Mouse (Mus musculus) heart, postnatal 0 days (tissue): ENCODE data around the gene Nfia. TPM values are rescaled to one million over a fixed set of nuclear protein-coding genes. Genes with fewer than 3 reads are reported as not detected.

Experiments used
- ATAC-seq: fragments of 200-750 bp; cut with Nextera tagmentation; 2 replicates; pipeline ENCODE4 v1.8.0; 2017; ENCODE audit warnings: low read depth, moderate number of reproducible peaks, moderate library complexity; ENCODE audit not compliant: insufficient read depth
- DNase-seq: peaks from one replicate; pipeline ENCODE4 v3.0.0-alpha.2; 2016; ENCODE audit warnings: low spot score
- H3K27ac ChIP-seq: fragments of 300-500 bp; sonication (generic); 2 replicates; pipeline ENCODE4 v1.5.1; 2014; ENCODE audit warnings: low read depth, mild to moderate bottlenecking
- H3K27me3 ChIP-seq: fragments of 300-500 bp; sonication (generic); 2 replicates; pipeline ENCODE4 v1.6.1; 2014; ENCODE audit warnings: low read length, mixed read lengths; ENCODE audit not compliant: control insufficient read depth, insufficient read depth
- H3K36me3 ChIP-seq: fragments of 300-500 bp; sonication (generic); replicated peaks from 2 replicates; pipeline ENCODE4 v1.6.1; 2014; ENCODE audit warnings: low read length, mixed read lengths; ENCODE audit not compliant: control insufficient read depth, insufficient read depth
- H3K4me1 ChIP-seq: fragments of 300-500 bp; sonication (generic); 2 replicates; pipeline ENCODE4 v1.6.1; 2014; ENCODE audit warnings: antibody characterized with exemption; ENCODE audit not compliant: control insufficient read depth, insufficient read depth
- H3K4me2 ChIP-seq: fragments of 300-500 bp; sonication (generic); 2 replicates; pipeline ENCODE4 v1.6.1; 2014; ENCODE audit warnings: low read depth, mild to moderate bottlenecking, low read length, moderate library complexity
- H3K4me3 ChIP-seq: fragments of 300-500 bp; sonication (generic); 2 replicates; pipeline ENCODE4 v1.5.1; 2014; ENCODE audit warnings: low read depth, low read length
- H3K9ac ChIP-seq: fragments of 300-500 bp; sonication (generic); replicated peaks from 2 replicates; pipeline ENCODE4 v1.6.1; 2014; ENCODE audit warnings: low read depth, low read length, mixed read lengths
- H3K9me3 ChIP-seq: fragments of 300-500 bp; sonication (generic); replicated peaks from 2 replicates; pipeline ENCODE4 v1.6.1; 2016; ENCODE audit warnings: low read length; ENCODE audit not compliant: control insufficient read depth
- CTCF ChIP-seq: IDR thresholded peaks from 2 replicates; pipeline ENCODE4 v1.5.1; 2016; ENCODE audit warnings: antibody characterized with exemption, control low read depth, low read depth
- EP300 ChIP-seq: IDR thresholded peaks from 2 replicates; pipeline ENCODE4 v1.6.1; 2016; ENCODE audit warnings: antibody characterized with exemption, low read depth
- WGBS: fragments of 180-500 bp; shearing (Covaris S2); extraction: QIAGEN DNeasy Blood & Tissue Kit; methylation state at CpG from one replicate; pipeline ENCODE4 v1.1.7; 2014; 5-methylcytosine and 5-hydroxymethylcytosine counted together
- polyA plus RNA-seq: library from polyadenylated mRNA; unstranded; fragments of >200 nt; fragmentation: Nextera tagmentation; extraction: Ambion mirVana; gene quantifications from 2 replicates; pipeline ENCODE4 v1.2.1, GENCODE M21; 2015
- total RNA-seq: library from RNA; depleted of rRNA; stranded (reverse); fragments of >200 nt; gene quantifications from 2 replicates; pipeline ENCODE4 v1.2.3, GENCODE M21; 2014; ENCODE audit warnings: low replicate concordance

Gene Nfia
- total and polyA plus RNA-seq, 2 experiments from 2014 or later = 53.8 to 114 TPM

DNA sequence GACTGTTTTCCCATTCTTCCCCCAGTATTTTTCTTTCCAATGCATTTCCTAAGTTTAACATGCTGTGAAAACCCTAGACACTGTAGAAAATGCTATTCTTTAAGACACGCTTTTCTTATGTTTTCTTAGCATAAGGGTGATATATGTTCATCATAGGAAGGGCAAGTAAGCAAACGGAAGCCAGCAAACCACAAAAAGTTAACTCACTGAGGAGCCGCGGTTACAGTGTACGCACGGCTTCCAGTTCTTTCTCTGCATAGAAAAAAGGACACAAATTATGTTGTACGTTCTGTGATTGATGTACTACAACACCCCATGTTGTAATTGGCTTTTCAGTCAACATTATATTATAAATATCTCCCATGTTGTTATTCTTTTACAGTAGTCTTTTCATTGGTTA lies 267.6 kb downstream of the Nfia start:
- no peak overlapping the region for H3K9ac ChIP-seq
- 0 out of 2 replicates have a peak, but pooled peaks cover 11% of the 10 kb centered on the region for H3K36me3 ChIP-seq
- no peaks in the 10 kb centered on the region for H3K27me3 ChIP-seq
- no peaks in the 10 kb centered on the region for H3K9me3 ChIP-seq
- TF ChIP-seq EP300 = no peak
- no peak for TF ChIP-seq CTCF
- H3K4me3 ChIP-seq = no peak overlapping the region
- no peaks in the 10 kb centered on the region for H3K4me1 ChIP-seq
- no peak overlapping the region for H3K4me2 ChIP-seq
- no peak for DNase-seq
- H3K27ac ChIP-seq = 0 out of 2 replicates have a peak overlapping the region, but pooled peaks have one; percentile 19
- ATAC-seq = no peak
- WGBS = 86% methylated on average over 7 of the region's 7 CpGs

DNA sequence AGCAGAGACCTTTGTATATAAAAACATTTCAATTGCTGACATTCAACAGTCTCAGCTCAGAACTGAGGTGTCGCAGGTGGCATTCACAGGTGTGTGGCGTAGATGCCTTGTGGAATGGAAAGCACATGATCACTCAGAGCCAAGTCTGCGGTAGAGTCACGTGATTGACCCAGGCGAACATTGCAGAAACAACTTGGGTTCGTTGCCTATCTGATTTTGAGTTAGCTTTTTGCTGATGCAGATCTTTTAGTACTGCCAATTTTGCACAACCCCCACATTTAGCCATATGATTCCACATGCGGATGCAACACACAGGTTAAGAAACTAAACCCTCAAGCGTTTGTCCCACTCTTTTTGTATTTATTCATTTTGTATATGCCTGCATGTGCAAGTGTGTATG lies 272.1 kb downstream of the Nfia start:
- H3K4me1 ChIP-seq = no peaks in the 10 kb centered on the region
- no peak overlapping the region for H3K27ac ChIP-seq
- no peaks in the 10 kb centered on the region for H3K27me3 ChIP-seq
- no peak overlapping the region for H3K9ac ChIP-seq
- peaks cover 17% of the 10 kb centered on the region; the same call in 1 of the 2 replicates for H3K36me3 ChIP-seq
- ATAC-seq (no peak), DNase-seq (no peak)
- no peak for TF ChIP-seq EP300
- no peak for TF ChIP-seq CTCF
- H3K4me3 ChIP-seq = no peak overlapping the region
- no peaks in the 10 kb centered on the region for H3K9me3 ChIP-seq
- WGBS = 88% methylated on average over 8 of the region's 8 CpGs
- H3K4me2 ChIP-seq = no peak overlapping the region

DNA sequence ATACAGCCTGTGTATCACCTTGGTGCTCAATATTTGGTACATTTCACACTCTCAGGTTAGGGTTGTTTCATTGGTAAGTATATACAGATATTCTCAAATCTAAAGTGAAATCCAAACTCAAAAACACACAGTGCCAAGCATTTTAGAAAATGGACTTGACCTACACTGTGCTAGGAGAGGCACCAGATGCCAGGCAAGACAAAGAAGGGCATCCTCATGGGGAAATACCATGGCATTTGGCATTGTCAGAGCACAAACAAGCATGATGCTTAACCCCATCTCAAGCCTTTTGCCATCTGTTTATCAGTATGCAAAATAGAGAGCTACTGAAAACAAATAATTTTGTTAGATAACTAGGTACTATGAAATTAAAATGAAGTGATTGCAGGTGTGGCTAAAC lies 274.8 kb downstream of the Nfia start:
- Histone ChIP-seq H3K36me3 (peaks cover 24% of the 10 kb centered on the region; the same call in 1 of the 2 replicates), H3K4me3 (no peak overlapping the region), H3K4me1 (no peaks in the 10 kb centered on the region), H3K9ac (no peak overlapping the region), H3K4me2 (no peak overlapping the region), H3K9me3 (no peaks in the 10 kb centered on the region), H3K27ac (no peak overlapping the region), H3K27me3 (no peaks in the 10 kb centered on the region)
- ATAC-seq (no peak), DNase-seq (no peak)
- TF ChIP-seq CTCF (no peak), EP300 (no peak)

DNA sequence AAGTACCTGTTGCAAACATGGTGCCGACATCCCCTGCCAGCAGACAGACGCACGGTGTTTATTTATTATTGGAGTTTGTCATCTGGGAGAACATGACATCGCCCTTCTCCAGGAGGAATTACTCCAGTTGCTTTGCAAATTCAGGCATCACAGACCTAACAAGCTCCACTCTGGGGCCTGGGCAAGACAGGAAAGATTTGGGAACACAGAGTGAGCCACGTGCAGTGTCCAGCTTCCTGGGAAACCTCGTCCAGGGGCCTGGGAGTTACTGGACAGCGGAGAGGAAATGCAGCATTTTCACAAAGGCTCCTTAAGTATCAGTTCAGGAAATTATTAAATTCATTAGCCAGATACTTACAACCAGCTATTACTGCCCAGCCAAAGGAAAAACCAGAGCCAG lies 277.1 kb downstream of the Nfia start:
- no peak overlapping the region for H3K27ac ChIP-seq
- H3K4me3 ChIP-seq = no peak overlapping the region
- H3K36me3 ChIP-seq = peaks cover 17% of the 10 kb centered on the region; the same call in 1 of the 2 replicates
- no peak overlapping the region for H3K4me2 ChIP-seq
- ATAC-seq (no peak), DNase-seq (no peak)
- no peaks in the 10 kb centered on the region for H3K27me3 ChIP-seq
- WGBS = 55% methylated on average over 7 of the region's 7 CpGs
- no peaks in the 10 kb centered on the region for H3K9me3 ChIP-seq
- no peaks in the 10 kb centered on the region for H3K4me1 ChIP-seq
- no peak overlapping the region for H3K9ac ChIP-seq
- no peak for TF ChIP-seq EP300
- no peak for TF ChIP-seq CTCF

DNA sequence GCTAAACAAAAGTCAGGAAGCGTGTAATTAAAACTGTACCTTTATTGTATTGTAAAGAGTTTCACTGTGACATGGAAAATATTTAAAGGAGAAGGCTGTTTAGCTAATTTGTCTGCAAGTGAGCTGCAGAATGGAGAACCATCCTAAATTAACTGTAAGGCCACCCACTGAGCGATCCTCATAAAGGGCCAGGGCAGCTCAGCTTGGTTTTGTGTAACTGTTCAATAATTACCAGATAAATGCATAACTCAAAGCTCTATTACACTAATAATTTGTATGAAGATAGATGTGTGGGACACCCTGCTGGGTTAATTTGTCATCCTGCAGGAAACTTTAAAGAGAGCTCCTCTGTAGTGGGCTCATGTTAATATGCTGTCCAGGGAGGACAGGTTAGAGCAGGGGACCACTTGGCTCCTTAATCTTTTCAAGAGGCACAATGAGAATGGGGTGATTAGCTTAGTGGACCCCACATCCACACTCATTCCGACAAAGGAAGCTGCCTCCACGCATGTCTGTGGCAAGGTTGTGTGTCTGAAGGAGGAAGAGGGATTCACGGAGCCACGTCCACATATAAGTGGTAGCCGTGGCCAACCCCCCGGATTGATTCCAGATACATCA lies 277.6 kb downstream of the Nfia start:
- no peak overlapping the region for H3K4me3 ChIP-seq
- no peaks in the 10 kb centered on the region for H3K27me3 ChIP-seq
- TF ChIP-seq CTCF (no peak), EP300 (no peak)
- H3K4me1 ChIP-seq = no peaks in the 10 kb centered on the region
- ATAC-seq = no peak
- 85% methylated on average over 8 of the region's 8 CpGs for WGBS
- DNase-seq = no peak
- no peak overlapping the region for H3K4me2 ChIP-seq
- H3K9me3 ChIP-seq = no peaks in the 10 kb centered on the region
- peaks cover 13% of the 10 kb centered on the region; the same call in 1 of the 2 replicates for H3K36me3 ChIP-seq
- no peak overlapping the region for H3K9ac ChIP-seq
- no peak overlapping the region for H3K27ac ChIP-seq

DNA sequence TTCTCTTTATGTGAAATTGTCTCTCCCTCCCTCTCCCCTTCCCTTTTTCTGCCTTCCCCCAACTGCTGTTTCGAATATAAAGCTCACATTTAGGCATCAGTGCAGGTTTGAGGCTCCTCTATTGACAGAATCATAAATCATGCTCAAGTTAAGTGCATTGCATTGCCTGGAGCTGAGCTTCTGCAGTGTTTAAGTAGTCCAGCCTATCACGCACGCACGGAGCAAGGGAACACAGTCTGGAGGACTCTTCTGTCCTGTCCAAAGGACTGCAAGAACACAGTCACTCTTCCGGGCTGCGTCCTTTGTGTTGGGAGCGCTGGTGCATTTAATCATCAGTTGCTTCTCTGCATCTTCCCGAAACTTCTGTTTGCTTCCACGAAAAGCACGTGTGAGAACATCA lies 278.2 kb downstream of the Nfia start:
- no peak overlapping the region for H3K4me3 ChIP-seq
- no peak overlapping the region for H3K27ac ChIP-seq
- H3K9me3 ChIP-seq = no peaks in the 10 kb centered on the region
- H3K9ac ChIP-seq = no peak overlapping the region
- H3K4me2 ChIP-seq = no peak overlapping the region
- no peaks in the 10 kb centered on the region for H3K27me3 ChIP-seq
- H3K36me3 ChIP-seq = peaks cover 13% of the 10 kb centered on the region; the same call in 1 of the 2 replicates
- ATAC-seq (no peak), DNase-seq (no peak)
- H3K4me1 ChIP-seq = no peaks in the 10 kb centered on the region
- TF ChIP-seq CTCF = no peak
- no peak for TF ChIP-seq EP300
- 86% methylated on average over 10 of the region's 10 CpGs for WGBS
